Mouse (Mus musculus) brain, adult 2 months (tissue): ENCODE data around the gene Fam161b.

Experiments
- DNase-seq: peaks from one replicate; pipeline ENCODE4 v3.0.0; 2011; ENCODE audit warnings: low read depth, low spot score

Gene Fam161b

GRCm38 (mm10) chr12:84361555-84362489 lies at the start of gene Fam161b, which contains the start of gene Coq6:
Fam161b (minus strand) TSS chr12:84361833.
Coq6 (plus strand) TSS chr12:84361657.
- peak; percentile 99 for DNase-seq

GRCm38 (mm10) chr12:84408819-84409507 lies 47.3 kb upstream of the Fam161b start, which contains the start of the genes Entpd5 and Bbof1:
Entpd5 (minus strand) TSS chr12:84409029.
Bbof1 (plus strand) TSS chr12:84409071.
- peak; percentile 95 for DNase-seq

GRCm38 (mm10) chr12:84407874-84408818 lies 46.5 kb upstream of the Fam161b start:
- DNase-seq: peak; percentile 69

- no peak for DNase-seq
Observed at GRCm38 (mm10) chr12:84407259-84407658, 45.6 kb upstream of the Fam161b start.

- DNase-seq: peak; percentile 76
Observed at GRCm38 (mm10) chr12:84404541-84404940, 42.9 kb upstream of the Fam161b start.

- no peak for DNase-seq
Observed at GRCm38 (mm10) chr12:84402923-84403322, 41.3 kb upstream of the Fam161b start.

- DNase-seq: no peak
Observed at GRCm38 (mm10) chr12:84400653-84401052, 39.0 kb upstream of the Fam161b start.

- DNase-seq: peak; percentile 20
Observed at GRCm38 (mm10) chr12:84400068-84400467, 38.4 kb upstream of the Fam161b start.

- DNase-seq: no peak
Observed at GRCm38 (mm10) chr12:84399663-84400062, 38.0 kb upstream of the Fam161b start.

- no peak for DNase-seq
Observed at GRCm38 (mm10) chr12:84399135-84399534, 37.5 kb upstream of the Fam161b start.

- no peak for DNase-seq
Observed at GRCm38 (mm10) chr12:84398629-84399028, 37.0 kb upstream of the Fam161b start.

- no peak for DNase-seq
Observed at GRCm38 (mm10) chr12:84397685-84398084, 36.1 kb upstream of the Fam161b start.

GRCm38 (mm10) chr12:84396947-84397679 lies 35.5 kb upstream of the Fam161b start:
- no peak for DNase-seq

GRCm38 (mm10) chr12:84393847-84394246 lies 32.2 kb upstream of the Fam161b start:
- DNase-seq: no peak

GRCm38 (mm10) chr12:84392681-84393080 lies 31.0 kb upstream of the Fam161b start:
- no peak for DNase-seq

GRCm38 (mm10) chr12:84390336-84390735 lies 28.7 kb upstream of the Fam161b start:
- no peak for DNase-seq

GRCm38 (mm10) chr12:84388774-84389400 lies 27.3 kb upstream of the Fam161b start:
- DNase-seq: no peak

GRCm38 (mm10) chr12:84388097-84388496 lies 26.5 kb upstream of the Fam161b start:
- no peak for DNase-seq

GRCm38 (mm10) chr12:84385408-84385807 lies 23.8 kb upstream of the Fam161b start:
- no peak for DNase-seq

GRCm38 (mm10) chr12:84384644-84385081 lies 23.0 kb upstream of the Fam161b start:
- peak; percentile 40 for DNase-seq
